Mouse (Mus musculus) testis, adult 2 months (tissue): ENCODE measurements at regions not wholly inside any gene's neighbourhood (a gene's known extent, or its start where the extent isn't known, plus 50 kb on each side); places are given as distances from the start of the nearest gene placed in this dataset.

Experiments
- H3K27ac ChIP-seq: fragments of 200-500 bp; 2 replicates; pipeline ENCODE4 v1.5.1; 2012; ENCODE audit warnings: low read depth, low read length; ENCODE audit not compliant: control insufficient read depth, insufficient read depth
- H3K27me3 ChIP-seq: fragments of 200-500 bp; 2 replicates; pipeline ENCODE4 v1.6.1; 2012; ENCODE audit warnings: mild to moderate bottlenecking, low read length, moderate library complexity; ENCODE audit not compliant: control insufficient read depth, insufficient read depth
- H3K36me3 ChIP-seq: fragments of 200-500 bp; 2 replicates; pipeline ENCODE4 v1.6.1; 2012; ENCODE audit warnings: mild to moderate bottlenecking, low read length; ENCODE audit not compliant: control insufficient read depth, insufficient read depth
- H3K4me1 ChIP-seq: fragments of 200-500 bp; 2 replicates; pipeline ENCODE4 v1.6.1; 2012; ENCODE audit warnings: low read length; ENCODE audit not compliant: control insufficient read depth, insufficient read depth
- H3K4me3 ChIP-seq: fragments of 200-500 bp; 2 replicates; pipeline ENCODE4 v1.5.1; 2012; ENCODE audit warnings: low read depth, mild to moderate bottlenecking, low read length, moderate library complexity, mixed read lengths; ENCODE audit not compliant: control insufficient read depth
- CTCF ChIP-seq: fragments of 200-500 bp; IDR thresholded peaks from 2 replicates; pipeline ENCODE4 v1.5.1; 2012; ENCODE audit warnings: low read depth, mild to moderate bottlenecking, inconsistent platforms, low read length, moderate library complexity; ENCODE audit not compliant: control insufficient read depth, insufficient read depth, insufficient replicate concordance
- POLR2A ChIP-seq: fragments of 200-500 bp; IDR thresholded peaks from 2 replicates; pipeline ENCODE4 v1.6.1; 2012; ENCODE audit warnings: low read depth, mild to moderate bottlenecking, inconsistent platforms, low read length, moderate library complexity; ENCODE audit not compliant: control insufficient read depth

DNA sequence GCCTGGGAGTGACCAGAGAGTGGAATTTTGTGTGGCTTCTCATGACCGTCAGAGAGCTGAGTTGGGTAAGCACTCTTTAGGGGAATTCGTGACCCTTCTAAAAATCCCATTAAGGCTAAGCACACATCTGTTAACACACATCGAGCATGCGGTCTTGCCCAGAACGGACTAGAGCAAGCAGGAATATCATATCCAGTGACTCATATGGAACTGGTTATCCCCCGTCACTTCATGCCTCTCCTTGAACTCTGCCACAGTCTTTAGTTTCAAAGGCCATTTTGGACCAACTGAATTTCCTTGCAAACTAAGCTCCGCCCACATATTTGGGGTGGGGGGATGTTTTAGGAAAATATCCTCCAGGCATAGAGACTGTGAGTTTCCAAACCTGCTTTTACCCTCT lies 186.7 kb upstream of the Usp24 start:
- no peaks in the 10 kb centered on the region for H3K4me1 ChIP-seq
- no peaks in the 10 kb centered on the region for H3K36me3 ChIP-seq
- TF ChIP-seq CTCF: no peak
- no peak for TF ChIP-seq POLR2A
- no peaks in the 10 kb centered on the region for H3K27me3 ChIP-seq
- no peak overlapping the region for H3K27ac ChIP-seq
- no peak overlapping the region for H3K4me3 ChIP-seq

DNA sequence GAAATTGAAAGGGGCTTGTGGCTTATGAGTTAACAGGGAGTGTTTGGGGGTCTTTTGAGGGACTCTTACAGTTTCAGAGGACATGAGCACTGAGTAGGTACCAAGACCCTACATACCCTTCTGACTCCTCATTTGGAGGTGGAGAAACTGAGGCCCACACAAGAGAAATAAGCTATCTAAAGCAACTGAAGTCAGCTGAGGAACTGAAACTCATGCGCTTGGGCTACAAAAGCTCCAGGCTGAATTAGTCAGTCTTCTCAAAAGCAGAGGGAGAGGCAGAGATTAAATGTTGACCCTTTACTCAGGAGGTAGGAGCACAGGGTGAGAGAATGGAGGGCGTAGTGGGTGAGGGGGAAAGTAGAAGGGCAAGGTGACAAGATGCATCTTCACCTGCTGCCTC lies 186.2 kb upstream of the Usp24 start:
- no peaks in the 10 kb centered on the region for H3K4me1 ChIP-seq
- no peaks in the 10 kb centered on the region for H3K36me3 ChIP-seq
- no peak overlapping the region for H3K27ac ChIP-seq

DNA sequence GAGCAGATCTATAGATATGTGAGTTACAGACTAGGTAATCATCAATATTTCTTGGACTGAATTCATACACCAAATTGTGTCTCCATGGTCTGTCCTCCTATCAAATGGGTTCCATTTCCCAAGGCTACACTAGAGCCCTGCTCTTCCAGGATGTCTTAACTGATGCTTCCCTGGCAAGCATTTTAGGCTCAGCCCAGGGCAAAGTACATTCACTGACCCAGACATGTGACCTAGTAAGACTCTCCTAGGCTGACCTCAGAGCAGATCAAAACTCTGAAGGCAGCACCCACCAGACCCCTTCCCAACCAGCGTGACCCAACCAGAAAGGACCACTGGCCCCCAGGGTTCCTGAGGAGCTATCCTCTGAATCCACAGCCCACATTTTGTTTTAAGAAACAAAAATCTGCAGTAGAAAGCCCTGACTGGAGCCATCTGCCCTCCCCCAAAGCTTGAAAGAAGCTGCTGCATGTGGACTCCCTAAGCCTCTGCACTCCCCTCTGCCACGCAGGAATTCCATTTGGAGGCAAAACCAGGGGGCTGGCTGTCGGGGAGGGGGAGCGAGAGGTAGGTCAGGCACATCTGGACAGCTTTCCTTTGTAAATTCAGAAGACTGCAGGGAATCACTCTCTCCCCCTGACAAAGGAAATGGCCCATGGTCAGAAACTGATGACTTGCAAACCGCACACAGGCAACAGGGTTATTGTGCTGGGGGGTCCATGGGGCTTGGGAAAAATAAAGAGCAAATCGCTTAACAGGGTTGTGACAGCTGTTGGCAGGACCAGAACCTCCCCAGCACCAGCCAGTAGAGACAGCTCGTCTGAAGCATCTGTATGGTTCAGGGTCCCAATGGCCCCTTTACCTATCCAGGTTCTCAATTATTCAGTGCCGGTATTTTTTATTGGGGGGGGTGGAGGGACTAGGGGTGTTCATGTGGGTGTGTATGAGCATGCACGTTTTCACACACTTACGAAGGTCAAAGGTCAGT lies 182.0 kb upstream of the Usp24 start:
- Histone ChIP-seq H3K4me3 (no peak overlapping the region), H3K27me3 (no peaks in the 10 kb centered on the region), H3K4me1 (no peaks in the 10 kb centered on the region), H3K36me3 (no peaks in the 10 kb centered on the region), H3K27ac (no peak overlapping the region)
- no peak for TF ChIP-seq POLR2A
- TF ChIP-seq CTCF: no peak

More for the DNA sequence above, 186.2 kb upstream of the Usp24 start:
- Histone ChIP-seq H3K4me3 (no peak overlapping the region), H3K27me3 (no peaks in the 10 kb centered on the region)
- no peak for TF ChIP-seq CTCF
- no peak for TF ChIP-seq POLR2A

DNA sequence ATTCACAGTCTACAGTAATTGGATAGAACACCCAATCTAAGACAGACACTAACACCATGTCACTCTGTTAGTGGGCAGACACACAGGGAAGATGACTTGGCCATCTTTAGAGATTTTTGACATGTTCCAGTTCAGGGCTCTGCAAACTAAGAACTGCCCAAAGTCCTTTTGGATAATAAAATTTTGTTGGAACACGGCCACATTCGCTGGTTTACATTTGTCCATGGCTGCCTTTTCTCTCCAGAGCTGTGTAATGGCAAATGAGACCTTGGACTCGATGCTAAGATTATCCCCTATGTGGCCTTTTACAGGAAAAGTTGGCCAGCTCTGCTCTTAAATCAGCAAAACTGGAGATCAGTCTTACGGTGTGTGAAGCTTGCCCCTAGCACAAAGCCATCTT lies 173.3 kb upstream of the Usp24 start:
- H3K4me3 ChIP-seq: no peak overlapping the region
- H3K27ac ChIP-seq: no peak overlapping the region
- no peak for TF ChIP-seq POLR2A
- no peak for TF ChIP-seq CTCF
- no peaks in the 10 kb centered on the region for H3K4me1 ChIP-seq
- H3K27me3 ChIP-seq: no peaks in the 10 kb centered on the region
- H3K36me3 ChIP-seq: no peaks in the 10 kb centered on the region

DNA sequence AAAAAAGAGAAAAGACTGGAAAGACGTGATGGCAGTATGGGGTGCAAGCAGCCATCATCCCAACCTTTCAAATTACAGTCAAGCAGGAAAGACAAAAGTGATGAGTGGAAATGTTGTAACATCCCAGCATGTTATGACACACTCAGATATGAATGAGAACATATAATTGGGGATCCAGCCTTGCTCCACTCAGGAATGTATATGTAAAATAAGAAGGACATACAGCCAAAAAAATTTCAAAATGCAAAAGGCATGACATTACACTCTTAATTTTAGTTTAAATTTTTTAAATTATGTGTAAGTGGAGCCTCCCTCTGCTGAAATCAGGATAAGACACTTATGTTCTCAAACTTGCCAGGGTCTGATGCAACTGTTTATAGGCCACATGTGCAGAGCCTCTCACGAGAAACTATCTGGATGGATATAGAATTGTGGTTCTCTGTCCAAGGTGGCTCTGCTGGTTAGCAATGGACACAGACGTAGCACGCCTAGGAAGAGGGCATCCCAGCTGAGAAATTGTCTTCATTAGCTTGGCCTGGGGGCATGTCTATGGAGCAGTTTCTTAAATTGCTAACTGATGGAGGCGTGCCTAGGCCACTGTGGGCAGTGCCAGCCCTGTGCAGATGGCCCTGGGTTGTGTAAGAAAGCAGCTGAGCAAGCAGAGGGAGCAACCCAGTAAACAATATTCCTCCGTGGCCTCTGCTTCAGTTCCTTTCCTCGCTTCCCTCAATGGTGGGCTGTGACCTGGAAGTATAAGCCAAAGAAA lies 171.5 kb upstream of the Usp24 start:
- no peaks in the 10 kb centered on the region for H3K36me3 ChIP-seq
- H3K27me3 ChIP-seq: no peaks in the 10 kb centered on the region
- TF ChIP-seq CTCF (no peak), POLR2A (no peak)
- no peaks in the 10 kb centered on the region for H3K4me1 ChIP-seq
- no peak overlapping the region for H3K27ac ChIP-seq
- H3K4me3 ChIP-seq: no peak overlapping the region

DNA sequence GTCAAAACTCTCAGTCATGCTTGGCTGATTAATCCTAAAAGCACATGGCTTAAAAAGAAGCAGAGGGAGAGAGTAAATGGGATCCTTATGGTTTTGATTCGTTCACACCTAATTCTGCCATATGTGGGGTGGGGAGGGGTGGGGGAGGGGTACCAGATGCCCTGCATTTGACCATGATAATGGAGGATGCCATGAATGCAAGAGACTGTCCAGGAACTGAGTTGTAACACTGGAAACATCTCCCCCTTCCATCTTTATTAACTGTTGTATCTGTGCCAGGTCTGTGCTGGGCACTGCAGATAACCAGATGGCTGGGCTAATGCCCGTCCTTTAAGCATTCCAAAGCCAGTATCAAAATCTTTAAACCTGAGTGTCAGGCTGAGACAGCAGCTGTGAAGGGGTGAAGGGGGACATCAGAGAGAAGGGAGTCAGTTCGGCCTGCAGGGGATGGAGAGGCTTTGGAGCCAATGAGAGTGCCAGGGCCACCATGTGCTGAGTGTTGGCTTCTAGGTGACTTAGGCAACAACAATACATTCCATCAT lies 169.0 kb upstream of the Usp24 start:
- H3K27me3 ChIP-seq: no peaks in the 10 kb centered on the region
- H3K36me3 ChIP-seq: no peaks in the 10 kb centered on the region
- no peak for TF ChIP-seq CTCF
- TF ChIP-seq POLR2A: no peak
- H3K4me3 ChIP-seq: no peak overlapping the region
- H3K27ac ChIP-seq: no peak overlapping the region
- no peaks in the 10 kb centered on the region for H3K4me1 ChIP-seq

DNA sequence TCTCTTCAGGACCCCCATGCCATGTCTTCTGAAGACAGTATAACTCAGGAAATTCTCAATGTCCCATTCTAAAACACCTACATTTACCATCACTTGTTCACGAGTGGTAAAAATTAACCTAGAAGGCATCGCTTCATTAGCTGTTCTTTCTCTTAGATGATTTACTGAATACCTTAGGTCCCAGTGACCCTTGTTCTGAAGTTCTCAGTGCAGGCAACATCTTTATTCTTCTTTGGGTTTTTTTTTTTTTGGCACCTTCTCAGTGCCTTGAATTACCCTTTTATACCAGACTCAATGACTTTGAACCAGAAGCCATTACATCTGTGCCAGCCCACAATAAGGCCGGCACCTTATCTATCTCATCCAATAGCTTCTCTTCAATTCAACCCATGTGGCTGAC lies 167.1 kb upstream of the Usp24 start:
- H3K27me3 ChIP-seq: no peaks in the 10 kb centered on the region
- TF ChIP-seq CTCF (no peak), POLR2A (no peak)
- H3K4me1 ChIP-seq: no peaks in the 10 kb centered on the region
- H3K36me3 ChIP-seq: no peaks in the 10 kb centered on the region
- H3K27ac ChIP-seq: no peak overlapping the region
- no peak overlapping the region for H3K4me3 ChIP-seq
